Mouse (Mus musculus): ENCODE data around the gene Tcap. TPM values are rescaled to one million over a fixed set of nuclear protein-coding genes. Genes with fewer than 3 reads are reported as not detected.

The Tcap gene
- polyA plus RNA-seq, 1 experiment: not detected

- 0 out of 2 replicates have a peak, but pooled peaks cover 3% of the 10 kb centered on the region for H3K4me1 ChIP-seq (ENCODE audit: control insufficient read depth, insufficient read depth, low read length)
- H3K4me3 ChIP-seq (ENCODE audit: insufficient read depth, low read length): no peak overlapping the region
- H3K27ac ChIP-seq (ENCODE audit: insufficient read depth, low read length): no peak overlapping the region
- TF ChIP-seq CTCF (IDR thresholded peaks at IDR 0.05; ENCODE audit: borderline replicate concordance, insufficient read depth, low read length): no peak
- no peak for TF ChIP-seq POLR2A (IDR thresholded peaks at IDR 0.05; ENCODE audit: low read depth, low read length)
These were observed 29.2 kb upstream of the Tcap start for GRCm38 (mm10) chr11:98354445-98354844.

GRCm38 (mm10) chr11:98355732-98356299, 27.8 kb upstream of the Tcap start:
- peak; percentile 19; the same call in 1 of the 2 replicates for TF ChIP-seq CTCF (IDR thresholded peaks at IDR 0.05; ENCODE audit: borderline replicate concordance, insufficient read depth, low read length)
- no peak for TF ChIP-seq POLR2A (IDR thresholded peaks at IDR 0.05; ENCODE audit: low read depth, low read length)
- no peak overlapping the region for H3K4me3 ChIP-seq (ENCODE audit: insufficient read depth, low read length)

GRCm38 (mm10) chr11:98356625-98357394, 26.8 kb upstream of the Tcap start:
- Histone ChIP-seq H3K4me1 (ENCODE audit: control insufficient read depth, insufficient read depth, low read length) (0 out of 2 replicates have a peak, but pooled peaks cover 4% of the 10 kb centered on the region), H3K27ac (ENCODE audit: insufficient read depth, low read length) (no peak overlapping the region), H3K4me3 (ENCODE audit: insufficient read depth, low read length) (no peak overlapping the region)
- TF ChIP-seq CTCF (IDR thresholded peaks at IDR 0.05; ENCODE audit: borderline replicate concordance, insufficient read depth, low read length) (no peak), POLR2A (IDR thresholded peaks at IDR 0.05; ENCODE audit: low read depth, low read length) (no peak)

More at GRCm38 (mm10) chr11:98355732-98356299, 27.8 kb upstream of the Tcap start:
- no peak overlapping the region for H3K27ac ChIP-seq (ENCODE audit: insufficient read depth, low read length)
- H3K4me1 ChIP-seq (ENCODE audit: control insufficient read depth, insufficient read depth, low read length): 0 out of 2 replicates have a peak, but pooled peaks cover 4% of the 10 kb centered on the region

- Histone ChIP-seq H3K4me1 (ENCODE audit: control insufficient read depth, insufficient read depth, low read length) (0 out of 2 replicates have a peak, but pooled peaks cover 4% of the 10 kb centered on the region), H3K4me3 (ENCODE audit: insufficient read depth, low read length) (peak overlapping the region; percentile 39), H3K27ac (ENCODE audit: insufficient read depth, low read length) (peak overlapping the region; percentile 27; the same call in 1 of the 2 replicates)
- TF ChIP-seq POLR2A (IDR thresholded peaks at IDR 0.05; ENCODE audit: low read depth, low read length): no peak
- no peak for TF ChIP-seq CTCF (IDR thresholded peaks at IDR 0.05; ENCODE audit: borderline replicate concordance, insufficient read depth, low read length)
These were observed 26.0 kb upstream of the Tcap start for GRCm38 (mm10) chr11:98357396-98358160.

- Histone ChIP-seq H3K4me1 (ENCODE audit: control insufficient read depth, insufficient read depth, low read length) (0 out of 2 replicates have a peak, but pooled peaks cover 4% of the 10 kb centered on the region), H3K4me3 (ENCODE audit: insufficient read depth, low read length) (peak within 1 kb of the TSS; percentile 70), H3K27ac (ENCODE audit: insufficient read depth, low read length) (peak within 1 kb of the TSS; percentile 27)
- TF ChIP-seq POLR2A (IDR thresholded peaks at IDR 0.05; ENCODE audit: low read depth, low read length) (peak; percentile 94), CTCF (IDR thresholded peaks at IDR 0.05; ENCODE audit: borderline replicate concordance, insufficient read depth, low read length) (no peak)
These were observed 25.2 kb upstream of the Tcap start, which contains the start of gene Stard3 for GRCm38 (mm10) chr11:98358161-98359083. Gene Stard3, plus strand, starts transcription at chr11:98358368.

- no peak overlapping the region for H3K27ac ChIP-seq (ENCODE audit: insufficient read depth, low read length)
- H3K4me1 ChIP-seq (ENCODE audit: control insufficient read depth, insufficient read depth, low read length): 0 out of 2 replicates have a peak, but pooled peaks cover 4% of the 10 kb centered on the region
- H3K4me3 ChIP-seq (ENCODE audit: insufficient read depth, low read length): no peak overlapping the region
- no peak for TF ChIP-seq POLR2A (IDR thresholded peaks at IDR 0.05; ENCODE audit: low read depth, low read length)
- no peak for TF ChIP-seq CTCF (IDR thresholded peaks at IDR 0.05; ENCODE audit: borderline replicate concordance, insufficient read depth, low read length)
These were observed 22.6 kb upstream of the Tcap start for GRCm38 (mm10) chr11:98360866-98361521.

- no peak overlapping the region for H3K27ac ChIP-seq (ENCODE audit: insufficient read depth, low read length)
- TF ChIP-seq POLR2A (IDR thresholded peaks at IDR 0.05; ENCODE audit: low read depth, low read length) (no peak), CTCF (IDR thresholded peaks at IDR 0.05; ENCODE audit: borderline replicate concordance, insufficient read depth, low read length) (no peak)
- no peak overlapping the region for H3K4me3 ChIP-seq (ENCODE audit: insufficient read depth, low read length)
- H3K4me1 ChIP-seq (ENCODE audit: control insufficient read depth, insufficient read depth, low read length): 0 out of 2 replicates have a peak, but pooled peaks cover 4% of the 10 kb centered on the region
These were observed 19.8 kb upstream of the Tcap start for GRCm38 (mm10) chr11:98363817-98364216.

GRCm38 (mm10) chr11:98364410-98364809, 19.2 kb upstream of the Tcap start:
- H3K4me1 ChIP-seq (ENCODE audit: control insufficient read depth, insufficient read depth, low read length): 0 out of 2 replicates have a peak, but pooled peaks cover 2% of the 10 kb centered on the region
- no peak overlapping the region for H3K27ac ChIP-seq (ENCODE audit: insufficient read depth, low read length)
- no peak overlapping the region for H3K4me3 ChIP-seq (ENCODE audit: insufficient read depth, low read length)
- TF ChIP-seq CTCF (IDR thresholded peaks at IDR 0.05; ENCODE audit: borderline replicate concordance, insufficient read depth, low read length): no peak

Data from embryonic fibroblast, embryonic 13.5 days (primary cell).